Mouse (Mus musculus): ENCODE measurements around the gene Pak6. TPM values are rescaled to one million over a fixed set of nuclear protein-coding genes. Genes with fewer than 3 reads are reported as not detected.

Pak6 gene
- total and polyA plus RNA-seq, 3 experiments: 0.05 to 0.73 (median 0.42) TPM

DNA sequence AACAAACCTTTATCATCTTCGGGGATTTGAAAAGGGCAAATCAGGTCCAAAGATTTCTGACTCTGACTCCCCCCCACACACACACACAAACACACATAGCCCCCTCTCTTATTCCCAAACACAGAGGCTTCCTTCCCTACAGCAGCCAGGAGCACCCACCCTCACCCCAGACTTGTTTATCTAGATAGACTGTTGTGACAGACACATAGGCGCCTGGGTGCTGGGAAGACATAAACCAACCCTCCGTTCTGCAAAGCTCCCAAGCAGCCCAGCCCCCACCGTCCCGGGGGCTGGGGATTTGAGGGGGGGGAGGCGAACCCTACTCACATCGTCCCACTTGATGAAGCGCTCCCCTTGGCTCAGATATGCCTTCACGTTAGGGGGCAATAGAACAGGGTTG is 64.8 kb downstream of the Pak6 start:
- TF ChIP-seq TBP (conservative IDR thresholded peaks at IDR 0.05; ENCODE audit: low read depth, low read length) (no peak), USF1 (IDR thresholded peaks at IDR 0.05; ENCODE audit: low read depth, low read length) (no peak), HCFC1 (IDR thresholded peaks at IDR 0.05; ENCODE audit: low read depth, low read length) (no peak), UBTF (IDR thresholded peaks at IDR 0.05; ENCODE audit: low read depth, low read length) (no peak), EP300 (IDR thresholded peaks at IDR 0.05; ENCODE audit: low read length) (no peak), JUN (IDR thresholded peaks at IDR 0.05; ENCODE audit: insufficient read depth, low read depth, low read length) (no peak), RAD21 (IDR thresholded peaks at IDR 0.05; ENCODE audit: low read depth, low read length) (no peak), MEF2A (IDR thresholded peaks at IDR 0.05; ENCODE audit: borderline replicate concordance, low read depth, low read length) (no peak), TCF12 (IDR thresholded peaks at IDR 0.05; ENCODE audit: low read depth, low read length) (no peak)
- Histone ChIP-seq H3K36me3 (replicated peaks in 1 of 2; ENCODE audit: control insufficient read depth in 1 of 2, insufficient read depth in 1 of 2, low read length in 1 of 2) (peaks cover 10 to 29% of the 10 kb centered on the region in 2 experiments), H3K4me2 (ENCODE audit: insufficient read depth, low read depth, poor library complexity, severe bottlenecking) (peak overlapping the region; percentile 53), H3K27ac (ENCODE audit: insufficient read depth, low read depth) (peak overlapping the region; percentile 46; the same call in 1 of the 2 replicates), H3K4me1 (ENCODE audit: control insufficient read depth in 1 of 2, insufficient read depth in 2 of 2) (peaks cover 16 to 65% of the 10 kb centered on the region in 2 experiments; a peak in 3 of 4 replicates), H3K9ac (ENCODE audit: insufficient read depth, low read depth) (peak overlapping the region; percentile 55), H3K4me3 (replicated peaks in 1 of 3; ENCODE audit: low read depth in 2 of 3, low read length in 2 of 3, poor library complexity in 1 of 3) (peak overlapping the region; percentile 36 to 64 (median 59)), H3K27me3 (replicated peaks) (no peaks in the 10 kb centered on the region), H3K9me3 (replicated peaks; ENCODE audit: low read length) (no peaks in the 10 kb centered on the region), H3K79me2 (replicated peaks; ENCODE audit: control insufficient read depth, extremely low read depth, insufficient read depth, poor library complexity, severe bottlenecking) (no peaks in the 10 kb centered on the region)
- in situ Hi-C loops (cut with MboI; ENCODE audit: low pct_ligation_motif_present, low pct_unique_long_range_greater_than_20kb, low sequenced_read_pairs) (loop anchor here (25.0 kb wide), 1 partner anchor 241 kb away; the partner anchor contains the start of gene Srp14), dilution Hi-C loops (cut with MboI; ENCODE audit: extremely low pct_ligation_motif_present, extremely low pct_unique_long_range_greater_than_20kb, low sequenced_read_pairs) (no loop called here)
- no peak for DNase-seq (ENCODE audit: extremely low read depth)

- H3K4me3 ChIP-seq (replicated peaks in 1 of 3; ENCODE audit: low read depth in 2 of 3, low read length in 2 of 3, poor library complexity in 1 of 3): peak within 1 kb of the TSS; percentile 36 to 64 (median 59)
- TF ChIP-seq UBTF (IDR thresholded peaks at IDR 0.05; ENCODE audit: low read depth, low read length) (no peak), NELFE (IDR thresholded peaks at IDR 0.05; ENCODE audit: low read depth, low read length) (peak; percentile 58; the same call in 1 of the 2 replicates), TCF12 (IDR thresholded peaks at IDR 0.05; ENCODE audit: low read depth, low read length) (peak; percentile 51; the same call in 1 of the 2 replicates), KAT2A (IDR thresholded peaks at IDR 0.05; ENCODE audit: insufficient replicate concordance, low read length) (0 out of 2 replicates have a peak, but pooled peaks have one; percentile 41), CHD1 (IDR thresholded peaks at IDR 0.05; ENCODE audit: low read depth, low read length) (no peak), EP300 (IDR thresholded peaks at IDR 0.05; ENCODE audit: low read length) (peak; percentile 40; the same call in 1 of the 2 replicates), MAX (IDR thresholded peaks at IDR 0.05; ENCODE audit: low read length) (peak; percentile 50; the same call in 1 of the 2 replicates), CTCF (conservative IDR thresholded peaks at IDR 0.05 in 1 of 2, IDR thresholded peaks at IDR 0.05 in 1 of 2; ENCODE audit: low read depth in 2 of 2, low read length in 2 of 2) (no peak), ZKSCAN1 (IDR thresholded peaks at IDR 0.05; ENCODE audit: borderline replicate concordance, low read depth, low read length) (no peak), MXI1 (IDR thresholded peaks at IDR 0.05; ENCODE audit: low read depth, low read length) (no peak; the same call in 1 of the 2 replicates), MAFK (IDR thresholded peaks at IDR 0.05; ENCODE audit: insufficient replicate concordance, low read length) (no peak), SIN3A (IDR thresholded peaks at IDR 0.05; ENCODE audit: low read length) (no peak; the same call in 1 of the 2 replicates), GABPA (IDR thresholded peaks at IDR 0.05; ENCODE audit: insufficient replicate concordance, low read depth, low read length) (no peak), MAZ (IDR thresholded peaks at IDR 0.05; ENCODE audit: low read depth, low read length) (0 out of 2 replicates have a peak, but pooled peaks have one; percentile 60), CHD2 (IDR thresholded peaks at IDR 0.05; ENCODE audit: low read length) (peak; percentile 48; the same call in 1 of the 2 replicates), MEF2A (IDR thresholded peaks at IDR 0.05; ENCODE audit: borderline replicate concordance, low read depth, low read length) (peak; percentile 48; the same call in 1 of the 2 replicates), ETS1 (conservative IDR thresholded peaks at IDR 0.05; ENCODE audit: low read depth, low read length) (peak; percentile 34; the same call in 1 of the 2 replicates), HCFC1 (IDR thresholded peaks at IDR 0.05; ENCODE audit: low read depth, low read length) (no peak), ZC3H11A (IDR thresholded peaks at IDR 0.05; ENCODE audit: low read depth, low read length) (no peak), BHLHE40 (IDR thresholded peaks at IDR 0.05; ENCODE audit: low read depth, low read length) (0 out of 2 replicates have a peak, but pooled peaks have one; percentile 55), PAX5 (IDR thresholded peaks at IDR 0.05; ENCODE audit: low read length) (no peak), POLR2AphosphoS2 (IDR thresholded peaks at IDR 0.05; ENCODE audit: low read depth, low read length) (no peak), TBP (conservative IDR thresholded peaks at IDR 0.05; ENCODE audit: low read depth, low read length) (peak; percentile 67; the same call in 1 of the 2 replicates), ZNF384 (IDR thresholded peaks at IDR 0.05; ENCODE audit: low read depth, low read length) (no peak), SMC3 (IDR thresholded peaks at IDR 0.05; ENCODE audit: low read depth, low read length) (no peak), RAD21 (IDR thresholded peaks at IDR 0.05; ENCODE audit: low read depth, low read length) (no peak), E2F4 (IDR thresholded peaks at IDR 0.05; ENCODE audit: insufficient replicate concordance, low read depth, low read length) (no peak)
Observed at GRCm38 (mm10) chr2:118728337-118728736, 65.2 kb downstream of the Pak6 start, which contains the start of gene Plcb2. Gene Plcb2 (minus strand): TSS chr2:118728438.

More at GRCm38 (mm10) chr2:118728337-118728736, 65.2 kb downstream of the Pak6 start, which contains the start of gene Plcb2:
- peak within 1 kb of the TSS; percentile 55 for H3K9ac ChIP-seq (ENCODE audit: insufficient read depth, low read depth)
- H3K4me2 ChIP-seq (ENCODE audit: insufficient read depth, low read depth, poor library complexity, severe bottlenecking): peak within 1 kb of the TSS; percentile 53
- H3K4me1 ChIP-seq (ENCODE audit: control insufficient read depth in 1 of 2, insufficient read depth in 2 of 2): peaks cover 16 to 65% of the 10 kb centered on the region in 2 experiments; a peak in 3 of 4 replicates
- peak; percentile 60 for DNase-seq (ENCODE audit: extremely low read depth)
- no peaks in the 10 kb centered on the region for H3K9me3 ChIP-seq (replicated peaks; ENCODE audit: low read length)
- dilution Hi-C loops (cut with MboI; ENCODE audit: extremely low pct_ligation_motif_present, extremely low pct_unique_long_range_greater_than_20kb, low sequenced_read_pairs): no loop called here
- H3K36me3 ChIP-seq (replicated peaks in 1 of 2; ENCODE audit: control insufficient read depth in 1 of 2, insufficient read depth in 1 of 2, low read length in 1 of 2): peaks cover 6 to 25% of the 10 kb centered on the region in 2 experiments
- in situ Hi-C loops (cut with MboI; ENCODE audit: low pct_ligation_motif_present, low pct_unique_long_range_greater_than_20kb, low sequenced_read_pairs): loop anchor here (25.0 kb wide), 1 partner anchor 241 kb away; the partner anchor contains the start of gene Srp14
- peaks cover under 1% of the 10 kb centered on the region for H3K27me3 ChIP-seq (replicated peaks)
- H3K27ac ChIP-seq (ENCODE audit: insufficient read depth, low read depth): peak within 1 kb of the TSS; percentile 46; the same call in 1 of the 2 replicates
- H3K79me2 ChIP-seq (replicated peaks; ENCODE audit: control insufficient read depth, extremely low read depth, insufficient read depth, poor library complexity, severe bottlenecking): no peaks in the 10 kb centered on the region
